Mouse (Mus musculus) liver, embryonic 14.5 days (tissue): ENCODE data around the gene Capn11. TPM values are rescaled to one million over a fixed set of nuclear protein-coding genes. Genes with fewer than 3 reads are reported as not detected.
A peak's percentile ranks its signal among the peaks of the same experiment; 100 is the strongest.

ENCODE experiments used
- ATAC-seq: fragments of 200-750 bp; cut with Nextera tagmentation; 2 replicates; pipeline ENCODE4 v1.8.0; 2017; ENCODE audit warnings: moderate number of reproducible peaks, mild to moderate bottlenecking, moderate library complexity; ENCODE audit not compliant: insufficient read depth
- DNase-seq, 3 experiments: peaks; one replicate each; pipeline ENCODE4 v3.0.0-alpha.2; 2012 to 2013; ENCODE audit warnings: low read depth in 3 of 3, low spot score in 3 of 3
- H3K27ac ChIP-seq: fragments of 300-500 bp; sonication (generic); 2 replicates; pipeline ENCODE4 v1.5.1; 2014; ENCODE audit warnings: moderate library complexity, mild to moderate bottlenecking, control low read depth, inconsistent platforms
- H3K27me3 ChIP-seq: fragments of 300-500 bp; sonication (generic); 2 replicates; pipeline ENCODE4 v1.6.1; 2014; ENCODE audit warnings: mild to moderate bottlenecking, low read length, moderate library complexity; ENCODE audit not compliant: control insufficient read depth, insufficient read depth
- H3K36me3 ChIP-seq: fragments of 300-500 bp; sonication (generic); replicated peaks from 2 replicates; pipeline ENCODE4 v1.6.1; 2014; ENCODE audit warnings: low read depth; ENCODE audit not compliant: control insufficient read depth, insufficient read depth
- H3K4me1 ChIP-seq, 2 experiments: fragments of 200-500 bp in 1 of 2; fragments of 300-500 bp in 1 of 2; sonication (generic) in 1 of 2; replicated peaks; 2 replicates each; pipeline ENCODE4 v1.6.1; 2012 to 2014; ENCODE audit warnings: antibody characterized with exemption in 1 of 2, inconsistent platforms in 1 of 2, low read length in 1 of 2; ENCODE audit not compliant: control insufficient read depth in 2 of 2, insufficient read depth in 2 of 2
- H3K4me2 ChIP-seq: fragments of 300-500 bp; sonication (generic); 2 replicates; pipeline ENCODE4 v1.6.1; 2014; ENCODE audit warnings: low read depth, mild to moderate bottlenecking, control low read depth, moderate library complexity
- H3K4me3 ChIP-seq, 2 experiments: fragments of 200-500 bp in 1 of 2; fragments of 300-500 bp in 1 of 2; sonication (generic) in 1 of 2; 2 replicates each; pipeline ENCODE4 v1.5.1; 2012 to 2014; ENCODE audit warnings: low read depth in 2 of 2, low read length in 2 of 2, mild to moderate bottlenecking in 2 of 2, control low read depth in 1 of 2, inconsistent platforms in 1 of 2, moderate library complexity in 1 of 2; ENCODE audit not compliant: insufficient read depth in 1 of 2
- H3K9ac ChIP-seq: fragments of 300-500 bp; sonication (generic); replicated peaks from 2 replicates; pipeline ENCODE4 v1.6.1; 2014; ENCODE audit warnings: mild to moderate bottlenecking, control low read depth, moderate library complexity
- H3K9me3 ChIP-seq: fragments of 300-500 bp; sonication (generic); 2 replicates; pipeline ENCODE4 v1.6.1; 2016; ENCODE audit warnings: low read length, mixed read lengths; ENCODE audit not compliant: control insufficient read depth
- CTCF ChIP-seq: IDR thresholded peaks from 2 replicates; pipeline ENCODE4 v1.5.1; 2016; ENCODE audit warnings: antibody characterized with exemption, low read depth, control low read depth
- EP300 ChIP-seq: IDR thresholded peaks from 2 replicates; pipeline ENCODE4 v1.6.1; 2016; ENCODE audit warnings: antibody characterized with exemption, low read depth
- WGBS: fragments of 180-500 bp; shearing (Covaris S2); extraction: QIAGEN DNeasy Blood & Tissue Kit; methylation state at CpG from one replicate; pipeline ENCODE4 v1.1.7; 2014; ENCODE audit not compliant: insufficient replicate concordance; 5-methylcytosine and 5-hydroxymethylcytosine counted together
- polyA plus RNA-seq, 2 experiments: library from polyadenylated mRNA; depleted of rRNA in 1 of 2; stranded (reverse) in 1 of 2; unstranded in 1 of 2; fragments of >200 nt; fragmentation: Nextera tagmentation in 1 of 2; extraction: Ambion mirVana in 1 of 2; gene quantifications; 2 replicates each; pipeline versions ENCODE4 v1.2.1 to v1.2.3; 2012 to 2014

Capn11 gene
- polyA plus RNA-seq, 2 experiments, result not detected

DNA sequence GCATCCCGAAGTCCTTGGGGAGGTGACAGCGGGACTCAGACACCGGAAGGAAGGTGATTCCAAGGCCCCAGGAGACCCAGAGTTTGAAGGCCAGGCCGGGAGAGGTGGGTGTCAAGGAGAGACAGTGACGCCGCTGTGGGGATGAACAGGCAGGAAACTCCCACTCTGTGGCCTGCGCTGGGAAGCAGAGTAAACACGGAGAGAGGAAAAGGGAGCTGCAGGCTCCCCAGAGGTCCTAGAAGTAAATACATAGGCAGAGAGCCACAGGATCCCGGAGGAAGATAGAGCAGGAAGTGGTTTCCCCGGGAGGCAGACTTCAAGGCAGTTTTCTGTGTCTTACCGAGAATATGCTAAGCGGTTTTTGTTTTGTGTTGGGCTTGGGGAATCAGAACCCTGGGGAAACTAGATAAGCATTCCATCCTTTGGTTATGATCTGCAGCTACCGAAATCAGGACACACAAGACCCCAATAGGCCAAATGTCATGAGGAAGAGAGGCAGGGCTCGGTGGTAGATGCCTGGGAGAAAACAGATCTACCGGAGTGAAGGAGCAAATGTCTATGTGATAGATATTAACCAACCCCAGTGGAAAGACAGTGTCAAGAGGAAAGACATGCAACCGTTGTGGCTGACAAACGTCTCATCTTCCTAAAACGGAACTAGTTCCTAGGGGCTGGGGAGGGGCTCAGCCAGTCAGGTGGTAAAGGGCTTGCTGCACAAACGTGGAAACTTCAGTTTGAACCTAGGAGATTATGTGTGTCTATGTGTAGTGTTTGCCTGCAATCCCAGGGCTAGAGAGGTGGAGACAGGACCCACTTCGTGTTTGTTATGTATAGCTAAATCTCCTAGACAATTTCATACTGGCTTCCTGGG is 39.5 kb downstream of the Capn11 start:
- peak overlapping the region; percentile 51 for H3K9ac ChIP-seq
- TF ChIP-seq CTCF, result no peak
- TF ChIP-seq EP300, result no peak
- H3K4me1 ChIP-seq, result peaks cover 3 to 19% of the 10 kb centered on the region in 2 experiments; a peak in 3 of 4 replicates
- peak overlapping the region; percentile 9; the same call in 1 of the 2 replicates for H3K27ac ChIP-seq
- no peaks in the 10 kb centered on the region for H3K9me3 ChIP-seq
- peak overlapping the region; percentile 64 for H3K4me2 ChIP-seq
- no peaks in the 10 kb centered on the region for H3K27me3 ChIP-seq
- no peak for DNase-seq
- H3K36me3 ChIP-seq, result no peaks in the 10 kb centered on the region
- WGBS, result 6% methylated on average over 20 of the region's 20 CpGs
- ATAC-seq, result peak; percentile 61; the same call in 1 of the 2 replicates
- peak overlapping the region; percentile 6 to 12 for H3K4me3 ChIP-seq

DNA sequence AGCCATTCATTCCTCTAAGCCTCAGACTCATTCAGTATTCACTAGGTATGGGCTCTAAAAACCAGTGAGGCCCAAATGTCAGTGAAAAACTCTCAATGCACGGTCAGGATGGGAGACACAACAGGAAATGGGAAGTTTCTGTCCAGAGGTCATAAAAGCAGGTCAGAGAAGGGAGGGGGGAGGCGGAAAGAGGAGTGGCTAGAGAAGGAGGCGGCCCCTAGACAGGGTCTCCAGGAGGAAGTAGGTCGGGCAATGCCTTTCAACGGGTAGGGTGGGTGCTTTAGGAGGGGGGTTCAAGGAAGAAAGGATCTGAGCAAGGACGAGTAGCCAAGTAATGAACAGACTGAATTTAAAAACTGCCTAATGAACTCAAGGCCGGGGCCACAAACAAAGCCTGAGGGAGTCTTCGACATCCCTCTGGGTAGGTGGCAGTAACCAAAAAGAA is 40.2 kb downstream of the Capn11 start:
- ATAC-seq (peak; percentile 70), DNase-seq (no peak)
- Histone ChIP-seq H3K27ac (no peak overlapping the region), H3K4me1 (peaks cover 3 to 19% of the 10 kb centered on the region in 2 experiments; a peak in 3 of 4 replicates), H3K27me3 (no peaks in the 10 kb centered on the region), H3K4me2 (peak overlapping the region; percentile 64), H3K9ac (peak overlapping the region; percentile 51), H3K9me3 (no peaks in the 10 kb centered on the region), H3K36me3 (no peaks in the 10 kb centered on the region), H3K4me3 (peak overlapping the region; percentile 6 to 12)
- 5% methylated on average over 8 of the region's 8 CpGs for WGBS
- TF ChIP-seq EP300, result no peak

DNA sequence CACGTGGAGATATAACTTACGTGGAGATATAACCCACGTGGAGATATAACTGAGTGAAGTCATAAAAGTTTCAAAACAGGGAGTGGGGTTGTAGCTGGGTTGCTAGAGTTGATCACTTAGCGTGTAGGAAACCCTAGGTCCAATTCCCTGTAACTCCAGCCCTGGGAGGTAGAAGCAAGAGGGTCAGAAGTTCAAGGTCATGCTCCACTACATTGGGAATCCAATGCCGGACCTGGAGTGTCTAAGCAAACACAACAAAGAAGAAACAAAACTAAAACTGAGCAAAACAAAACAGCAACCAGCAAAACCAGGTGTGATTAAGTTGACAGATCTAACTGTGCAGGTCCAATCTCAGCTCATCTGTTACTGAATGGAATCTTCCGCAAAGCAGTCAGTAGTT is 41.5 kb downstream of the Capn11 start:
- 71% methylated on average over 6 of the region's 6 CpGs for WGBS
- Histone ChIP-seq H3K27ac (no peak overlapping the region), H3K4me3 (no peak overlapping the region), H3K4me1 (peaks cover 3 to 22% of the 10 kb centered on the region in 2 experiments; a peak in 3 of 4 replicates), H3K4me2 (no peak overlapping the region), H3K36me3 (no peaks in the 10 kb centered on the region), H3K9ac (no peak overlapping the region), H3K27me3 (no peaks in the 10 kb centered on the region), H3K9me3 (no peaks in the 10 kb centered on the region)
- TF ChIP-seq EP300, result no peak
- TF ChIP-seq CTCF, result no peak
- DNase-seq (no peak), ATAC-seq (no peak)

DNA sequence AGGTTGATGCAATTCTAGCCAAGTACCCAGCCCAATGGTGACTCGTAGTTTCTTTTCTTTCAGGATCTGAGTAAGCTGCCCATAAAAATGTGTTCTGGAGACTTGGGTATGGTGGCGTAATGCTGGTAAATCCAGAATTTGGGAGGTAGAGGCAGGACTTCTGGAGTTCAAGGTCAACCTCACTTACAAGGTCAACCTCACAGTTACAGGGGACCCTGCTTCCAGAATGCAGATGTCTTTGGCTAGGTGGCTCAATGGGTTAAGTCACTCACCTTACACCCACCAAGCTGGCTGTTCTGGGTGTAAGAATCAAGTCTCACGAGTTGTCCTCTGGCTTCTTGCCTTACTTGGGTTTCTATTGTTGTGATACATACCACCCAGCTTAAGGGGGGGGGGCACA is 42.4 kb downstream of the Capn11 start:
- H3K4me2 ChIP-seq, result no peak overlapping the region
- no peak overlapping the region for H3K4me3 ChIP-seq
- no peak for DNase-seq
- no peaks in the 10 kb centered on the region for H3K36me3 ChIP-seq
- no peak overlapping the region for H3K27ac ChIP-seq
- no peaks in the 10 kb centered on the region for H3K27me3 ChIP-seq
- ATAC-seq, result no peak
- TF ChIP-seq EP300, result no peak
- H3K9me3 ChIP-seq, result no peaks in the 10 kb centered on the region
- peaks cover 5 to 23% of the 10 kb centered on the region in 2 experiments; a peak in 3 of 4 replicates for H3K4me1 ChIP-seq
- WGBS, result 56% methylated on average over 3 of the region's 3 CpGs
- H3K9ac ChIP-seq, result no peak overlapping the region

DNA sequence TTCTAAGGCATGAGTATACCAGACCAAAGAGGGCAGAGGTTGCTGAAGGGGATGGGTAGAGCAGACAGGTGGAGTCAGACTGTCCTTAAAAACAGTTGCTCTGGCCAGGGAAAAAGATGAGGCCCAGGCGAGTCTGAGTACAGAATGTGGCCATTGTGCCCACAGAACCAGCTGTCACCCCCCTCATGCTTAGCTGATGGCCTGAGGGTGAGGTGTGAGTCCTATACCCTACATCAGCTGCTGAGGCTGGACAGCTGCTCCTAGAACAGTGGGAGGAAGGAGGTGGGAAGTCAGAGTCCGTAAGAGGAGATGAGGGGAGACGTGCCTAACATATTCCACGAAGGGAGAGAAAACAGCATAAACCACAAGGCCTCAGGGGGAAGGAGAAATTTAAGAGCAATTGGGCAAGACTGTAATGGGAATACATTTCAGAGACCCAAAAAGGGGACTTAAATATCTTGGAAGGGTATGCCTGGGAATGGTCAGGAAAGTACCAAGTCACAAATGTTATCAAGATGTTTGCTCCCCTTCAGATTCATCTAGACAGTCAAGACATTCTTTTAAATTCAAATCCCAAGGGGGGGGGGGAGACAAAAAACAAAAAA is 43.0 kb downstream of the Capn11 start:
- H3K36me3 ChIP-seq, result no peaks in the 10 kb centered on the region
- DNase-seq, result no peak
- TF ChIP-seq EP300 (no peak), CTCF (no peak)
- 47% methylated on average over 4 of the region's 4 CpGs for WGBS
- H3K4me3 ChIP-seq, result no peak overlapping the region
- H3K27me3 ChIP-seq, result no peaks in the 10 kb centered on the region
- no peak overlapping the region for H3K4me2 ChIP-seq
- H3K9me3 ChIP-seq, result no peaks in the 10 kb centered on the region
- H3K9ac ChIP-seq, result no peak overlapping the region
- peaks cover 6 to 24% of the 10 kb centered on the region in 2 experiments; a peak in 3 of 4 replicates for H3K4me1 ChIP-seq
- no peak for ATAC-seq
- no peak overlapping the region for H3K27ac ChIP-seq
